Mouse (Mus musculus): ENCODE measurements at regions not wholly inside any gene's neighbourhood (a gene's known extent, or its start where the extent isn't known, plus 50 kb on each side); places are given as distances from the start of the nearest gene placed in this dataset.
A peak's percentile ranks its signal among the peaks of the same experiment; 100 is the strongest.

DNA sequence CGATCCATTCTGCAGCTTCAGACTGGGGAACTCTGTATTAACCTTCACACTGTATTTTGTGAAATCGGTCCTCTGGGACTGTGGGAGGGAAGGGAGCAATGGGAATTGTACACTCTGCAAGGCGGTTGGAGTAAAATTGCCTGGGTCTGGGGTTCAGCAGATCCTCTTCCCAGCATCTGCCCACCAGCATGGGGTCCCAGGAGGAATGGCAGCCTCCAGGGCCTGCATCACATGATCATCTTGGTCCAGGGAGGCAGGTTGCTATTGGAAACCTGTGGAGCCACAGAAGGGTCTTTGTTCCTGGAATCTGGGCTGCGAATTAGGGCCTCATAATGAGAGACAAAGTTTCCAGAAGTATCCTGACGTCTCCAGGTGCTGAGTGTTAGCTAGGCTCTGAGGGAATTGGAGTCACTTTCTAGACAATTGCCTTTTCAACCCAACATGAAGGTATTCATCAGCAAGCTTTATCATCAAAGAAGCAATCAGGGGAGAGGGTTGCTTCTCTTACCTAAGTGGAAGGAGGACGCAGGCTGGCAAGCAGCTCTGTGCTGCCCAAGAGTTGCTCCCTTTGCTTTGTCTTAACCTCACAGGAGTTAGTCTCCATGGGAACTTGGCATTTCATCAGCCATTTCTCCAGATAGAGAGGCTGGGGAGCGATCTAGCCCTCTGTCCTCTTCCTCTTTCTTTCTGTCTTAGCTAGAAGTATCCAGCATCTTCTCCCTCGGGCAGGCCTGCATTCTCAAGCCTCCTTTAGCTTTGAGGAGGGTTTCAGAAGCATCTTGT is 449.7 kb upstream of the Cdh4 start:
- H3K4me2 ChIP-seq (replicated peaks), result no peak overlapping the region
- ATAC-seq (ENCODE audit: low FRiP score, low read depth), result peak; percentile 47; the same call in 1 of the 2 replicates
- H3K27ac ChIP-seq (replicated peaks), result no peak overlapping the region
- H3K4me3 ChIP-seq, result no peak overlapping the region
- no peaks in the 10 kb centered on the region for H3K9me3 ChIP-seq
- H3K9ac ChIP-seq (replicated peaks), result no peak overlapping the region
- H3K4me1 ChIP-seq, result peaks cover 12% of the 10 kb centered on the region
- 52% methylated on average over 8 of the region's 8 CpGs for WGBS
- H3K36me3 ChIP-seq, result no peaks in the 10 kb centered on the region
- no peaks in the 10 kb centered on the region for H3K27me3 ChIP-seq

DNA sequence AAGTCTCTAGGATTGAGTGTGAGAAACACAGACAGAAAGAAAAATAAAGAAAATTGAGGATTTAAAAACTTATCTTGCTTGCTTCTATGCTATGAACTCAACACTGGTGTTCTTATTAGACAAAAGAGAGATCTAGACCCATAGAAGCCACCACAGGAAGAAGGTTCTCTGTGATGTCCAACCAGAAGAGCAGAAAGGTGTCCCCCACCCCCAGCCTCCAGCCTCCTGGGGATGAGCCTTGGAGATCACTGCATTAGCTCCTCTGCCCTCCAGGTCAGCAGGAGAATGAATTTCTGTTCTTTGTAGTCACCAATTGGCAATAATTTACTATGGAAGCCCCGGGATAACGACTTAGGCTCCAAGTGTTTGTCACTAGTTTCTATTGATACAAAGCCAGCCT is 444.3 kb upstream of the Cdh4 start:
- no peak for ATAC-seq (ENCODE audit: low FRiP score, low read depth)
- H3K4me2 ChIP-seq (replicated peaks), result no peak overlapping the region
- H3K4me3 ChIP-seq, result no peak overlapping the region
- H3K27me3 ChIP-seq, result no peaks in the 10 kb centered on the region
- no peaks in the 10 kb centered on the region for H3K9me3 ChIP-seq
- H3K4me1 ChIP-seq, result peaks cover 3% of the 10 kb centered on the region; the same call in 1 of the 2 replicates
- no peak overlapping the region for H3K27ac ChIP-seq (replicated peaks)
- WGBS, result 71% methylated on average over 2 of the region's 2 CpGs
- no peaks in the 10 kb centered on the region for H3K36me3 ChIP-seq
- H3K9ac ChIP-seq (replicated peaks), result no peak overlapping the region

DNA sequence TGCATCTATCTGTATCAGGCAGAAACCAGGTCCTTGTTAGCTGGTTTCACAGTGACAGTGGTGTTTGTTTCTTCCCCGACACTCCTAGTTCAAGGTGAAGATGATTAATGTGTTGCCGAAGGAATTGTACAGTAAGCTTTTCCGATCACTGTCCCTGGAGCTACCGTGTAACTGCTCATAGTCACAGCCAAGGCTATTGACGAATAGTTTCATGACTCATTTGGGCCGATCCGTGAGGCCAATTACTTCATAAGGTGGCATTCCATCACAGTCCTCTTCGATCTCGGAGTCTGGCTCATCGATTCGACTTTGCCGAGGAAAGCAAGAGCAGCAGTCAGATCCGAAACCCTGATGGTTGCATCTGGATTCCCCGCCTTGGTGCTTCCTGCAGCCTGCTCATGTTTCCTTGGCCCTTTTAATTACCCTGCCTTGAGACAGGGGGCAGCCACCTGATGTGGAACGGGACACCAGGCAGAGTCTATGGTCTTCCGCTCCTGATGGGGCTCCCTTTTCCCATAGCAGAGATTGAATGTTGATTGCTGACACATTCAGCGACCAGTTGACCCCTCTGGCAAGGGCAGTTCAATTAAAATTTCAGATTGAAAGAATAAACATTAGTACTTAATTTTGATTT is 441.7 kb upstream of the Cdh4 start:
- ATAC-seq (ENCODE audit: low FRiP score, low read depth), result no peak

DNA sequence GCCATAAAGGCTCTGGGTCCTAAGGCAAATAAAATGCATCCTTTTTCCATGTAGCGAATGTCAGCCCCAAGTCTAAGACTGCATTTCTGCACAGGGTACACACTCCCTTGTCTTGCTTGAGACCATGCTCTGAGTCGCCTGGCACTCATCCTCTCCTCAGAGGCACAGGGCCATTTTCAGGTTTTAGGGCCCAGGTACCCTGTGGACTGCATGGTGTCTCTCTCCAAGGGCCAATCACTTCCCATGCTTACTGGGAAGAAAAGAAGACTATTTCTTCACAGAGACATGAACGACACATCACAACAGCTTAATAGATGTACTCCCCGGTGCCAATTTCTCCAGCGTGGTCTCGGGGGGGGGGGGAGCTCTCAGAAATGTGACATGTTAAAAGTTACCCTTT is 434.5 kb upstream of the Cdh4 start:
- no peaks in the 10 kb centered on the region for H3K27me3 ChIP-seq
- H3K36me3 ChIP-seq, result no peaks in the 10 kb centered on the region
- no peaks in the 10 kb centered on the region for H3K9me3 ChIP-seq
- WGBS, result 87% methylated on average over 6 of the region's 6 CpGs
- H3K9ac ChIP-seq (replicated peaks), result no peak overlapping the region
- no peak overlapping the region for H3K4me3 ChIP-seq
- no peak overlapping the region for H3K4me2 ChIP-seq (replicated peaks)
- no peak overlapping the region for H3K27ac ChIP-seq (replicated peaks)
- H3K4me1 ChIP-seq, result no peaks in the 10 kb centered on the region
- ATAC-seq (ENCODE audit: low FRiP score, low read depth), result no peak

More for the DNA sequence above, 441.7 kb upstream of the Cdh4 start:
- H3K9me3 ChIP-seq, result no peaks in the 10 kb centered on the region
- no peaks in the 10 kb centered on the region for H3K4me1 ChIP-seq
- no peak overlapping the region for H3K9ac ChIP-seq (replicated peaks)
- no peaks in the 10 kb centered on the region for H3K27me3 ChIP-seq
- no peak overlapping the region for H3K4me3 ChIP-seq
- H3K27ac ChIP-seq (replicated peaks), result no peak overlapping the region
- H3K36me3 ChIP-seq, result no peaks in the 10 kb centered on the region
- WGBS, result 90% methylated on average over 17 of the region's 17 CpGs
- no peak overlapping the region for H3K4me2 ChIP-seq (replicated peaks)

DNA sequence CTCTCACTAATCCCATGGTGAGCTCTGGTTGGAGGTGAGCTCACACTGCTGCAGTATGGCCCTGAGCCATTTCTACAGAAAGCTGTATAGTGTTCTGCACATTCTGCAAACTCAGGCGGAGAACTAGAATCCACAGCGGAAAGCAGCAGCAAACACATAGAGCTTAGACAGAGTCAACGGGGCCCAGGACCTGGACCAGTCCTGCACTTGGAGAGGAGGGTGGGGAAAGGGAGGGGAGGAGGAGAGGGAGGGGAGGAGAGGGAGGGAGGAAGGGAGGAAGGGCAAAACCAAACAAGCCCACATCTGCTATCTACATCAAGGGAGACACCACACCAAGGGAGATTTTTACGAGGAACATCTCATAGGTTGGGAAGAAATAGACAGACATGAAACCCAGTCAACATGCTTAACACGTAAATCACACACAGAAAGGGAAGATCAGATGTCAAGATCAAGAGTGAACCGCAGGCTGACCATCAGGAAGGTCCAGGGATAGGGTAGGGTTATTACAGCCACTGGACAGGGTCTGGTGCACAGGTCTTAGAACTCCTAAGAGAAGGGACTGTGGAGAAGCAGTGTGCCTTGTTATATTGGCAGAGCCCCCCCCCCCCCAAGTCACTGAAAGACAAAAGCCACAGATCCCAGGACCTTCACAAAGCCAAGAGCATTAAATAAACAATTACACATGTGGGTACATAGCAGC is 428.2 kb upstream of the Cdh4 start:
- H3K4me3 ChIP-seq, result no peak overlapping the region
- no peak for ATAC-seq (ENCODE audit: low FRiP score, low read depth)
- 0 out of 2 replicates have a peak, but pooled peaks cover 4% of the 10 kb centered on the region for H3K4me1 ChIP-seq
- H3K9me3 ChIP-seq, result no peaks in the 10 kb centered on the region
- no peak overlapping the region for H3K27ac ChIP-seq (replicated peaks)
- no peaks in the 10 kb centered on the region for H3K36me3 ChIP-seq
- 86% methylated on average over 6 of the region's 6 CpGs for WGBS
- no peaks in the 10 kb centered on the region; the same call in 1 of the 2 replicates for H3K27me3 ChIP-seq
- no peak overlapping the region for H3K4me2 ChIP-seq (replicated peaks)
- no peak overlapping the region for H3K9ac ChIP-seq (replicated peaks)

DNA sequence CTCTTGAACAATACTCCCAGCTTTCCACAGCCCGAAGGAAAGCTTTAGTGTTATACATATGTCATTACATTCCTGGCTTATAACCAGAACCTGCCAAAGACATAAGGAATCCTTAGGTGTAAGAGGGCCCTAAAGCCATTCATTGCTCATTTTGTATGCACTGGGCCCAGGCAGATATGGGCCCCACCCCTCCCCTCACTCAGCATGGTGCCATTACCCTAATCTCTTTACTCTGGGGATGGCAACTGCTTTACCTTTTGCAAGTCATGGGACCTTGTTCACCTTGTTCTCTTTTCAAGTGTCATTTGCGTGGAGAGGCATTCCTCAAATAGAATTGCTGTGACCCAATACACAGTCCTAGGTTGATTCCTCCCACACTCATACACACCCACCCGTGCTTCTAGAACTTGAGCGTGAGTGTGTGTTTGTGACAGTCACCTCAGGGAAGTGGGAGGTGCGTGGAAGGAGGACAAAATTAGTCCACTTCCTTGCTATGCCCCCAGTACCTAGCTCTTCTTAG is 419.5 kb upstream of the Cdh4 start:
- Histone ChIP-seq H3K27ac (replicated peaks) (no peak overlapping the region), H3K4me2 (replicated peaks) (no peak overlapping the region), H3K9ac (replicated peaks) (no peak overlapping the region), H3K4me1 (no peaks in the 10 kb centered on the region), H3K4me3 (no peak overlapping the region), H3K9me3 (no peaks in the 10 kb centered on the region), H3K36me3 (no peaks in the 10 kb centered on the region), H3K27me3 (no peaks in the 10 kb centered on the region; the same call in 1 of the 2 replicates)
- ATAC-seq (ENCODE audit: low FRiP score, low read depth), result no peak
- WGBS, result 56% methylated on average over 5 of the region's 5 CpGs

DNA sequence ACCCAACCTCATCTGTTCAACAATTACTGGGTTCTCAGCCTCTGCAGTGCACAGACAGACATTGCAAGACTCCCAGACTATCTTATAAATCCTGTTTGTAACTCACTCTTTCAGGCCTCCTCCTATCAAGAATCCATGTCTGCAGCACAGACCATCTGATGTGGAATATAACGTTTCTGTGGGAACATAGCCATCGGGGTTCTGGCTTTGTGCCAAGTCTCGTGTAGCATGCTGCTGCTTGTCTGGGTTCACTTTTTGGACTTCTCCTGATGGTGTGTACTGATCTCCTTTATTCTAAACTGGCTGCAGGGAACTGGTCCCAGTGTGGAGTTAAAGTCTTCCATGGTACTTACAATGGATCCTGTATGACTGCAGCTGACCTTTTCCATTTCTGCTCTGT is 418.0 kb upstream of the Cdh4 start:
- no peak overlapping the region for H3K4me2 ChIP-seq (replicated peaks)
- no peak overlapping the region for H3K27ac ChIP-seq (replicated peaks)
- no peak overlapping the region for H3K4me3 ChIP-seq
- ATAC-seq (ENCODE audit: low FRiP score, low read depth), result no peak
- H3K27me3 ChIP-seq, result no peaks in the 10 kb centered on the region; the same call in 1 of the 2 replicates
- no peaks in the 10 kb centered on the region for H3K9me3 ChIP-seq
- H3K9ac ChIP-seq (replicated peaks), result no peak overlapping the region
- H3K4me1 ChIP-seq, result no peaks in the 10 kb centered on the region
- H3K36me3 ChIP-seq, result no peaks in the 10 kb centered on the region
- 89% methylated on average over 3 of the region's 3 CpGs for WGBS

DNA sequence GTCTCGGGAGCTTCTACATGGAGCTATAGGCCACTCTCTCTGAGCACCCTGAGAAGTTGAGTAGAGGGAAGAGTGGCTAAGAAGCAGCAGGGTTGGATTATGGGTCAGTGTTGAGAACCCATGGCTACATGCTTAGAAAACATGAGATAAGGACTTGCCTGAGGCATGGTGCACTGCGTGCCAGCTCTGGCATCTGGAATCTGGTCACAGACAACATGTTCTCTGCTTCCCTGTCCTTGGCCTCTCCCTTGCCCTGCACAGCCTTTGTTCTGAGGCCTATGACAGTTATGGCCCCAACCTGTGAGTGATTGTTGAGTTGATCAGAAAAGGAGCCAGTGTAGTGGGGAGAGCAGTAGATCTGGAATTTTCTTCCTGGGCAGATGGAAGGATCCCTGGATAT is 409.1 kb upstream of the Cdh4 start:
- Histone ChIP-seq H3K4me3 (no peak overlapping the region), H3K9me3 (no peaks in the 10 kb centered on the region), H3K27ac (replicated peaks) (no peak overlapping the region), H3K4me1 (0 out of 2 replicates have a peak, but pooled peaks cover 6% of the 10 kb centered on the region), H3K4me2 (replicated peaks) (no peak overlapping the region), H3K27me3 (no peaks in the 10 kb centered on the region), H3K36me3 (no peaks in the 10 kb centered on the region), H3K9ac (replicated peaks) (no peak overlapping the region)
- WGBS, result 90% methylated on average over 2 of the region's 2 CpGs
- no peak for ATAC-seq (ENCODE audit: low FRiP score, low read depth)

DNA sequence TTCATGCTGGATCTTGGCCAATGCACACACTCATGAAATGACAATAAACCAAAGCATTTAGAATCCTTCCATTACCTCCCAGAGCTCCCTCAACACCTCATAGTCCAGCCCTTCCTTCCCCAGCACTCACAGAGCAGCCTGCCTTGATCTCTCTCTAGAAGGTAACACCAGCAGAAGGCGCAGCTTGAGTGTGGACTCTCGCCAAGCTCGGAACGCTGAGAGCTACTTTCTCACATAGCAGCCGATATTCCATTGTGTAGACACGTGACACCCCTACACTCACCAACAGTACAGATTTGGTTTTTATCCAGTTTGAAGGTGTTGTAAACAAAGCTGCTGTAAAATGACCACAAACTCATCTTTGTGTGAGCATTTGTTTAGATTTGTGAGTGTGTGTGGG is 406.8 kb upstream of the Cdh4 start:
- H3K27me3 ChIP-seq, result peaks cover 3% of the 10 kb centered on the region; the same call in 1 of the 2 replicates
- no peak overlapping the region for H3K9ac ChIP-seq (replicated peaks)
- H3K4me2 ChIP-seq (replicated peaks), result no peak overlapping the region
- ATAC-seq (ENCODE audit: low FRiP score, low read depth), result no peak
- no peaks in the 10 kb centered on the region for H3K36me3 ChIP-seq
- WGBS, result 89% methylated on average over 6 of the region's 6 CpGs
- H3K9me3 ChIP-seq, result no peaks in the 10 kb centered on the region
- H3K4me3 ChIP-seq, result no peak overlapping the region
- 0 out of 2 replicates have a peak, but pooled peaks cover 6% of the 10 kb centered on the region for H3K4me1 ChIP-seq
- no peak overlapping the region for H3K27ac ChIP-seq (replicated peaks)

DNA sequence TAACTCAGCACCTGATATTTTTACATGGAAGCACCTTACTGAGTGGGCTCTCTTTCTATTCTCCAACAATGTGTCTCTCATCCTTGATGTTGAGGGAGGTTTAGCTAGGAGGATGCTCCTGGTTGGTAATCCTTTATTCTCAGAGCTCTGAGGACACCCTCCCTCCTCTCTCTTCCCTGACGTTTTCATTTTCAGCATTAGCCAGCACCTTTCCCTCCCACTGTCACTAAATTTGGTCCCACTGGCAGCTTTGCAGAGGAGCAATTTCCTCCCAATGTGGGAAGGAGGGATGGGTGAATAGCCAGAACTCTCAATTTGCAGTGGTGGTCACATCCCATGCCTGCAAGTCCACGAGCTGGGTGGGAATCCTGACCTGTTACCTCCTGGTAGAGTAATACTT is 402.5 kb upstream of the Cdh4 start:
- 64% methylated on average over 2 of the region's 2 CpGs for WGBS
- Histone ChIP-seq H3K4me1 (0 out of 2 replicates have a peak, but pooled peaks cover 6% of the 10 kb centered on the region), H3K4me2 (replicated peaks) (no peak overlapping the region), H3K9me3 (no peaks in the 10 kb centered on the region), H3K4me3 (no peak overlapping the region), H3K9ac (replicated peaks) (no peak overlapping the region), H3K27ac (replicated peaks) (no peak overlapping the region), H3K36me3 (no peaks in the 10 kb centered on the region), H3K27me3 (peaks cover 3% of the 10 kb centered on the region; the same call in 1 of the 2 replicates)
- ATAC-seq (ENCODE audit: low FRiP score, low read depth), result no peak

DNA sequence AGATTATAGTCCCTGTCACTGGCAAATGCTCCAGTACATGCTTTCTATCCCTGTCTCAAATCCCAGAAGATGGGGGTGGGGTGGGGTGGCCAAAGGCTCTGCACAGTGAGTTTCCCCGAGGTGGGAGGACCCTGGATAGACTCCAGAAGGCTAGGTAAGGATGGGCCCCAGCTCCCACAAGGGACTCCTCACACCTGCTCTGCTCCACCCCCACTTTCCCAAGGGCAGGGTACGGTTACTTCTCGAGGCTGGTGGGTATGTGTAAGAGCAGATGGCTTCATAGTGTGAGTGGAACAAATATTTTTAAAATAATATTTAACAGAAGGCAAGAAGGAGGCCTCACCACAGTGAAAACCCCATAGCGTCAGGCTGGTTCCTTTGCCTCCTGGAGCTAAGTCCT is 398.6 kb upstream of the Cdh4 start:
- ATAC-seq (ENCODE audit: low FRiP score, low read depth), result no peak
- Histone ChIP-seq H3K9me3 (no peaks in the 10 kb centered on the region), H3K9ac (replicated peaks) (no peak overlapping the region), H3K27me3 (peaks cover 3% of the 10 kb centered on the region; the same call in 1 of the 2 replicates), H3K27ac (replicated peaks) (no peak overlapping the region), H3K4me3 (no peak overlapping the region), H3K4me2 (replicated peaks) (no peak overlapping the region), H3K4me1 (peaks cover 6% of the 10 kb centered on the region), H3K36me3 (no peaks in the 10 kb centered on the region)
- 74% methylated on average over 4 of the region's 4 CpGs for whole genome bisulfite sequencing

DNA sequence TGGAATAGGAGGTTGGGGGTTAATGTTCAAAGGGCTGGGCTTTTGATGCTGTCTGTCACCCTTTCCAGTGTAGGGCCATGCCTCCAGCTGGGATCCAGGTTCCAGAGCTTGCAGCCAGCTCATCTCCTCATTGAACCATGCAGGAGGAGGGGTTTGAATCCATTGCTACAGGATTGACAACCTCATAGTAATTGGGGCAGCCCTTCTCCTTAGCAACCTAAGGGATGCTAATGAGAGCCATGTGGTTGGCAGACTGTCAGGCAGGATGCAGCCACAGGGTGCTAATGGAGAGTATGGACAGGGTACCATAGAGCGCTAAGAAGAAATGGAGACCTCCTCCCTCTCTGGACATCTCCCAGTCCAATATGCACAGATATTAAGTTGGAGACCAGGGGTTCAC is 396.9 kb upstream of the Cdh4 start:
- Histone ChIP-seq H3K9ac (replicated peaks) (no peak overlapping the region), H3K9me3 (no peaks in the 10 kb centered on the region), H3K4me3 (no peak overlapping the region), H3K27ac (replicated peaks) (no peak overlapping the region), H3K4me1 (peaks cover 6% of the 10 kb centered on the region), H3K36me3 (no peaks in the 10 kb centered on the region), H3K27me3 (no peaks in the 10 kb centered on the region; the same call in 1 of the 2 replicates), H3K4me2 (replicated peaks) (no peak overlapping the region)
- 50% methylated on average over 1 of the region's 1 CpGs for WGBS
- ATAC-seq (ENCODE audit: low FRiP score, low read depth), result peak; percentile 49; the same call in 1 of the 2 replicates

Data from midbrain, embryonic 12.5 days (tissue).